ENCODE assay signal across 9 mouse cellular contexts in genomic region chr19:24308305-24308705, GRCm38 (mm10). TPM values are rescaled to one million over a fixed set of nuclear protein-coding genes. Genes with fewer than 3 reads are reported as not detected.
DNase-seq lines count a peak whose midpoint lies in the region; ATAC-seq and TF ChIP-seq lines count a peak whose summit lies in the region.
"Had no signal": no experiment of that assay in that cellular context is flagged by ENCODE, and none has a peak within 500 bp of the region (broad histone marks: within the 10 kb centered on the region; RNA-seq: fewer than 3 reads in every experiment).

No protein-coding gene starts in this region.

- H3K27me3 ChIP-seq in kidney, adult 2 months (replicated peaks; ENCODE audit: control insufficient read depth, insufficient read depth, low read length), result no peaks in the 10 kb centered on the region
- no peaks in the 10 kb centered on the region for H3K27me3 ChIP-seq in limb, embryonic 13.5 days
- no peaks in the 10 kb centered on the region for H3K27me3 ChIP-seq in neural tube, embryonic 13.5 days
- H3K27me3 ChIP-seq: liver, embryonic 13.5 days had no signal

- H3K36me3 ChIP-seq in kidney, adult 2 months (ENCODE audit: control insufficient read depth, insufficient read depth, low read length), result no peaks in the 10 kb centered on the region
- no peaks in the 10 kb centered on the region for H3K36me3 ChIP-seq in limb, embryonic 13.5 days
- H3K36me3 ChIP-seq in neural tube, embryonic 13.5 days, result no peaks in the 10 kb centered on the region
- H3K36me3 ChIP-seq: liver, embryonic 13.5 days had no signal

- peak overlapping the region; percentile 30; the same call in 1 of the 2 replicates for H3K27ac ChIP-seq in kidney, adult 2 months (ENCODE audit: insufficient read depth, low read depth, low read length)
- H3K27ac ChIP-seq in limb, embryonic 13.5 days, result no peak overlapping the region
- H3K27ac ChIP-seq in neural tube, embryonic 13.5 days (replicated peaks), result peak overlapping the region; percentile 52; the same call in 1 of the 2 replicates
- H3K27ac ChIP-seq: liver, embryonic 13.5 days had no signal

- ATAC-seq in limb, embryonic 13.5 days (ENCODE audit: low FRiP score, low read depth), result no peak
- ATAC-seq in neural tube, embryonic 13.5 days (ENCODE audit: low read depth), result 0 out of 2 replicates have a peak, but pooled peaks have one; percentile 32

- H3K9ac ChIP-seq in limb, embryonic 13.5 days, result 0 out of 2 replicates have a peak overlapping the region, but pooled peaks have one; percentile 19
- peak overlapping the region; percentile 35 for H3K9ac ChIP-seq in neural tube, embryonic 13.5 days
- H3K9ac ChIP-seq: liver, embryonic 13.5 days had no signal

- peak; percentile 43 for DNase-seq in adrenal gland, postnatal 25 days
- peak; percentile 78 for DNase-seq in embryo, embryonic 10 days (ENCODE audit: low spot score)
- DNase-seq in heart, adult 11 months, result peak; percentile 98
- DNase-seq in kidney, adult 2 months, result peak; percentile 22
- no peak for DNase-seq in c-Kit-positive CD71-positive TER-119-positive erythroid progenitor cells, embryonic 14.5 days (ENCODE audit: low spot score)
- no peak for DNase-seq in urinary bladder, postnatal 10 days (ENCODE audit: low spot score)
- DNase-seq: liver, embryonic 13.5 days had no signal

- no peak overlapping the region for H3K4me2 ChIP-seq in limb, embryonic 13.5 days (replicated peaks)
- H3K4me2 ChIP-seq in neural tube, embryonic 13.5 days, result no peak overlapping the region
- H3K4me2 ChIP-seq: liver, embryonic 13.5 days had no signal

- H3K4me1 ChIP-seq in kidney, adult 2 months (ENCODE audit: control insufficient read depth, insufficient read depth, low read length), result no peaks in the 10 kb centered on the region
- peaks cover 12% of the 10 kb centered on the region for H3K4me1 ChIP-seq in limb, embryonic 13.5 days
- peaks cover 19% of the 10 kb centered on the region for H3K4me1 ChIP-seq in neural tube, embryonic 13.5 days (replicated peaks)
- H3K4me1 ChIP-seq: liver, embryonic 13.5 days had no signal

- WGBS in kidney, adult 2 months, result 32% methylated on average over 5 of the region's 5 CpGs
- 10% methylated on average over 5 of the region's 5 CpGs for WGBS in limb, embryonic 13.5 days
- WGBS in neural tube, embryonic 13.5 days, result 1% methylated on average over 5 of the region's 5 CpGs

- TF ChIP-seq POLR2A in kidney, adult 2 months (IDR thresholded peaks at IDR 0.05; ENCODE audit: low read depth, low read length), result no peak

- H3K9me3 ChIP-seq in limb, embryonic 13.5 days, result no peaks in the 10 kb centered on the region
- no peaks in the 10 kb centered on the region for H3K9me3 ChIP-seq in neural tube, embryonic 13.5 days
- H3K9me3 ChIP-seq: liver, embryonic 13.5 days had no signal

- H3K4me3 ChIP-seq in kidney, adult 2 months (ENCODE audit: insufficient read depth, low read depth, low read length), result no peak overlapping the region
- no peak overlapping the region for H3K4me3 ChIP-seq in limb, embryonic 13.5 days
- H3K4me3 ChIP-seq in neural tube, embryonic 13.5 days, result no peak overlapping the region
- H3K4me3 ChIP-seq: liver, embryonic 13.5 days had no signal

- no peak for TF ChIP-seq CTCF in kidney, adult 2 months (conservative IDR thresholded peaks at IDR 0.05; ENCODE audit: insufficient read depth, insufficient read length, low read depth, low read length)

RNA-seq across cellular contexts. Expression of gene Fxn, which starts 27.9 kb away (rescaled TPM):
- 17.8 and 18.5 TPM in 2 replicates for total RNA-seq in adrenal gland, postnatal 25 days (2021)
- polyA plus RNA-seq in kidney, adult 2 months (2012; rRNA removed), result 25.7 and 29.2 TPM in 2 replicates
- polyA plus RNA-seq in limb, embryonic 13.5 days (2015; fragmentation: Nextera tagmentation; extraction: Ambion mirVana), result 56.6 and 60.8 TPM in 2 replicates
- 36.2 and 37.2 TPM in 2 replicates for polyA plus RNA-seq in neural tube, embryonic 13.5 days (2015; fragmentation: Nextera tagmentation; extraction: Ambion mirVana)

Comparison
In these comparisons a context has a peak if more than half of its experiments do, and no peak if none do; other contexts are left out.
1. DNase-seq: peak in adrenal gland, postnatal 25 days (single experiment), embryo, embryonic 10 days (single experiment), heart, adult 11 months (single experiment) and kidney, adult 2 months (single experiment); none in c-Kit-positive CD71-positive TER-119-positive erythroid progenitor cells, embryonic 14.5 days (single experiment) and urinary bladder, postnatal 10 days (single experiment).